Comparison of ENCODE assay signal across 8 mouse cellular contexts in the genomic region with DNA sequence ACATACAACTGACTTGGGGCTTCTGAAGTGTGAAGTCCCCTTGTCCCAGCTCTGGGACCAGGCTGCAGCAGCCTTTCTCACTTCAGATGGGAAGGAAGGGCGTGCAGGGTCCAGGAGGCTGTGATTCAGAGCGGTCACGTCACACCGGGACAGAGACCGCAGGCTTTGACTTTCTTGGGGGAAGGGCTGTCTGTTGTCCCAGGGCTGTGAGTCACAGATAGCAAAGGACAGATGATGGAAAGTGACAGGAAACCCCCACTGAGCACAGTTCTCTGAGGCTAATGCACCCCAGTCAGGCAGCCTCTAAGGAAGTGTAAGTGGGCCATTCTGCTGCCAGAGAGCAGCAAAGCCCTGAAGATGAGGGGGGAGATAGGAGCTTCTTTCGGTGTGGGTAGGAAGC. TPM values are rescaled to one million over a fixed set of nuclear protein-coding genes. Genes with fewer than 3 reads are reported as not detected.
A peak's percentile ranks its signal among the peaks of the same experiment; 100 is the strongest.
DNase-seq lines count a peak whose midpoint lies in the region; ATAC-seq and TF ChIP-seq lines count a peak whose summit lies in the region.

No protein-coding gene starts in this region.

- 6% methylated on average over 6 of the region's 6 CpGs for WGBS in lung, embryonic 14.5 days
- 8% methylated on average over 6 of the region's 6 CpGs for WGBS in lung, adult 2 months
- WGBS in limb, embryonic 15.5 days = 27% methylated on average over 6 of the region's 6 CpGs
- whole genome bisulfite sequencing in midbrain, postnatal 0 days = 12% methylated on average over 6 of the region's 6 CpGs

- DNase-seq in lung, embryonic 14.5 days = peak; percentile 53
- DNase-seq in lung, adult 2 months = no peak
- DNase-seq in embryo, embryonic 10.5 days (ENCODE audit: low spot score) = peak; percentile 50
- DNase-seq in heart, postnatal 36 days = peak; percentile 10 to 27
- DNase-seq in midbrain, postnatal 0 days (ENCODE audit: low spot score) = no peak
- peak; percentile 66 to 79 for DNase-seq in thymus, postnatal 36 days
- no peak for DNase-seq in cerebellum, adult 11 months

- H3K4me2 ChIP-seq in lung, embryonic 14.5 days = peak overlapping the region; percentile 53
- no peak overlapping the region for H3K4me2 ChIP-seq in limb, embryonic 15.5 days
- no peak overlapping the region for H3K4me2 ChIP-seq in midbrain, postnatal 0 days (ENCODE audit: low read depth, low read length, poor library complexity, severe bottlenecking)

- H3K4me1 ChIP-seq in lung, embryonic 14.5 days (ENCODE audit: insufficient read depth) = no peaks in the 10 kb centered on the region
- H3K4me1 ChIP-seq in lung, adult 2 months (ENCODE audit: control insufficient read depth, insufficient read depth, low read length) = no peaks in the 10 kb centered on the region
- H3K4me1 ChIP-seq in limb, embryonic 15.5 days = 0 out of 2 replicates have a peak, but pooled peaks cover 5% of the 10 kb centered on the region
- no peaks in the 10 kb centered on the region for H3K4me1 ChIP-seq in midbrain, postnatal 0 days (ENCODE audit: insufficient read depth, low read length)

- no peak for TF ChIP-seq CTCF in lung, embryonic 14.5 days (IDR thresholded peaks at IDR 0.05; ENCODE audit: low read depth)
- no peak for TF ChIP-seq CTCF in lung, adult 2 months (IDR thresholded peaks at IDR 0.05; ENCODE audit: insufficient read depth, low read length)
- 0 out of 2 replicates have a peak, but pooled peaks have one; percentile 5 for TF ChIP-seq CTCF in midbrain, postnatal 0 days (IDR thresholded peaks at IDR 0.05)

- no peaks in the 10 kb centered on the region for H3K27me3 ChIP-seq in lung, embryonic 14.5 days (ENCODE audit: insufficient read depth, low read length)
- H3K27me3 ChIP-seq in limb, embryonic 15.5 days = 0 out of 2 replicates have a peak, but pooled peaks cover 3% of the 10 kb centered on the region
- no peaks in the 10 kb centered on the region; the same call in 1 of the 2 replicates for H3K27me3 ChIP-seq in midbrain, postnatal 0 days (ENCODE audit: insufficient read depth, low read length)

- H3K27ac ChIP-seq in lung, embryonic 14.5 days (ENCODE audit: low read depth) = no peak overlapping the region
- H3K27ac ChIP-seq in limb, embryonic 15.5 days = no peak overlapping the region
- no peak overlapping the region for H3K27ac ChIP-seq in midbrain, postnatal 0 days (ENCODE audit: low read depth, low read length)

- TF ChIP-seq POLR2A in lung, adult 2 months (IDR thresholded peaks at IDR 0.05; ENCODE audit: borderline replicate concordance, extremely low read depth, low read depth, low read length) = no peak

- 0 out of 2 replicates have a peak overlapping the region, but pooled peaks have one; percentile 0 for H3K9ac ChIP-seq in lung, embryonic 14.5 days
- H3K9ac ChIP-seq in limb, embryonic 15.5 days = no peak overlapping the region
- no peak overlapping the region for H3K9ac ChIP-seq in midbrain, postnatal 0 days (replicated peaks; ENCODE audit: low read length, poor library complexity, severe bottlenecking)

- H3K9me3 ChIP-seq in lung, embryonic 14.5 days (ENCODE audit: low read depth, low read length) = no peaks in the 10 kb centered on the region
- H3K9me3 ChIP-seq in limb, embryonic 15.5 days = no peaks in the 10 kb centered on the region
- no peaks in the 10 kb centered on the region for H3K9me3 ChIP-seq in midbrain, postnatal 0 days (ENCODE audit: low read length)

- no peak overlapping the region; the same call in 1 of the 2 replicates for H3K4me3 ChIP-seq in lung, embryonic 14.5 days (ENCODE audit: low read depth, low read length)
- H3K4me3 ChIP-seq in lung, adult 2 months (replicated peaks; ENCODE audit: extremely low read depth, low read depth, low read length) = no peak overlapping the region
- no peak overlapping the region for H3K4me3 ChIP-seq in limb, embryonic 15.5 days
- no peak overlapping the region for H3K4me3 ChIP-seq in midbrain, postnatal 0 days (ENCODE audit: low read depth, low read length)

- intact Hi-C loops in heart, postnatal 36 days (cut with DNase I) = no loop called here

- no peaks in the 10 kb centered on the region for H3K36me3 ChIP-seq in lung, embryonic 14.5 days (ENCODE audit: insufficient read depth)
- no peaks in the 10 kb centered on the region for H3K36me3 ChIP-seq in limb, embryonic 15.5 days
- H3K36me3 ChIP-seq in midbrain, postnatal 0 days (ENCODE audit: insufficient read depth, low read length) = no peaks in the 10 kb centered on the region

- ATAC-seq in lung, embryonic 14.5 days (ENCODE audit: insufficient read depth) = peak; percentile 73
- peak; percentile 61; the same call in 1 of the 2 replicates for ATAC-seq in limb, embryonic 15.5 days (ENCODE audit: insufficient number of reproducible peaks, low FRiP score, low TSS enrichment, low read depth)
- ATAC-seq in midbrain, postnatal 0 days (ENCODE audit: low FRiP score) = no peak; the same call in 1 of the 2 replicates

RNA-seq across cellular contexts. Expression of gene Tmem260, which starts 23.9 kb away (rescaled TPM):
- polyA plus RNA-seq in lung, embryonic 14.5 days (2014; fragmentation: Nextera tagmentation; extraction: Ambion mirVana) = 25.9 and 26.7 TPM in 2 replicates
- polyA plus RNA-seq in lung, adult 2 months (2012; rRNA removed) = 15.7 and 22.0 TPM in 2 replicates
- total RNA-seq in heart, postnatal 36 days (2021) = 1 to 10 TPM; 9.0 to 9.4 TPM
- 20.3 and 23.3 TPM in 2 replicates for polyA plus RNA-seq in limb, embryonic 15.5 days (2015; fragmentation: Nextera tagmentation; extraction: Ambion mirVana)
- total RNA-seq in midbrain, postnatal 0 days (2014; rRNA removed) = 17.4 and 19.2 TPM in 2 replicates
- polyA plus RNA-seq in midbrain, postnatal 0 days (2015; fragmentation: Nextera tagmentation; extraction: Ambion mirVana) = 12.7 and 14.2 TPM in 2 replicates

Comparison
In these comparisons a context has a peak if more than half of its experiments do, and no peak if none do; other contexts are left out.
1. DNase-seq: peak in lung, embryonic 14.5 days (single experiment), embryo, embryonic 10.5 days (single experiment), heart, postnatal 36 days (2 of 2) and thymus, postnatal 36 days (2 of 2); none in lung, adult 2 months (single experiment), midbrain, postnatal 0 days (single experiment) and cerebellum, adult 11 months (single experiment).